Mouse (Mus musculus) MEL (cell line): ENCODE measurements around the gene Htr5b.

Experiments used
- CTCF ChIP-seq, 3 experiments: IDR thresholded peaks in 2 of 3; conservative IDR thresholded peaks in 1 of 3; 2 replicates each; pipeline ENCODE4 v1.5.1; 2011 to 2012; ENCODE audit warnings: low read length in 3 of 3, low read depth in 2 of 3, mild to moderate bottlenecking in 2 of 3, improper control_type of control experiment in 1 of 3, inconsistent platforms in 1 of 3, mixed read lengths in 1 of 3, moderate library complexity in 1 of 3; ENCODE audit not compliant: control insufficient read depth in 1 of 3, insufficient read depth in 1 of 3, poor library complexity in 1 of 3, severe bottlenecking in 1 of 3
- MAZ ChIP-seq: IDR thresholded peaks from 2 replicates; pipeline ENCODE4 v1.6.1; 2012; ENCODE audit warnings: low read depth, mild to moderate bottlenecking, inconsistent platforms, low read length, improper control_type of control experiment
- MXI1 ChIP-seq: IDR thresholded peaks from 2 replicates; pipeline ENCODE4 v1.6.1; 2011; ENCODE audit warnings: mild to moderate bottlenecking, low read depth, low read length, improper control_type of control experiment
- MYC ChIP-seq: IDR thresholded peaks from 2 replicates; pipeline ENCODE4 v1.6.1; 2011; ENCODE audit warnings: low read depth, mild to moderate bottlenecking, low read length, improper control_type of control experiment, moderate library complexity
- NRF1 ChIP-seq: IDR thresholded peaks from 2 replicates; pipeline ENCODE4 v1.6.1; 2014; ENCODE audit warnings: low read depth, mild to moderate bottlenecking, inconsistent platforms, low read length, improper control_type of control experiment, moderate library complexity; ENCODE audit not compliant: poor library complexity, insufficient read depth, severe bottlenecking
- POLR2A ChIP-seq, 2 experiments: IDR thresholded peaks; 2 replicates each; pipeline ENCODE4 v1.6.1; 2011 to 2012; ENCODE audit warnings: low read length in 2 of 2, mild to moderate bottlenecking in 2 of 2, control low read depth in 1 of 2, improper control_type of control experiment in 1 of 2, low read depth in 1 of 2, moderate library complexity in 1 of 2; ENCODE audit not compliant: control insufficient read depth in 1 of 2, insufficient read depth in 1 of 2, poor library complexity in 1 of 2
- POLR2AphosphoS2 ChIP-seq: IDR thresholded peaks from 2 replicates; pipeline ENCODE4 v1.6.1; 2011; ENCODE audit warnings: low read length, improper control_type of control experiment
- POLR2AphosphoS5 ChIP-seq: IDR thresholded peaks from 2 replicates; pipeline ENCODE4 v1.6.1; 2012; ENCODE audit warnings: low read depth, borderline replicate concordance, mild to moderate bottlenecking, inconsistent platforms, low read length, moderate library complexity, mixed read lengths

DNA sequence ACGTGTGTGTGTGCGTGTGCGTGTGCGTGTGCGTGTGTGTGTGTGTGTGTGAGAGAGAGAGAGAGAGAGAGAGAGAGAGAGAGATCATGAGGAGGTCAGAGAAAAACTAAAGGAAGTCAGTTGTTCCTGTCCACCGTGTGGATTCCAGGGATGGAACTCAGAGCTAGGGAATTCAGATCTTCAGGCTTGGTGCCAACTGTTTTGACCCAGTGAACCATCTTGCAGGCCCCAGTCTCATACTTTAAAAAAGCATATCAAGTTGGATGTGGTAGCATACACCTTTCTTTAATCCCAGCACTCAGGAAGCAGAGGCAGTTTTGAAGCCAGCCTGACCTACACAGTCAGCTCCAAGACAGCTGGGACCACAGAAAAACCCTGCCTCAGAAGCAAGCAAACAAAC lies 1.0 kb upstream of the Htr5b start:
- TF ChIP-seq CTCF (IDR thresholded peaks at IDR 0.05 in 2 of 3, conservative IDR thresholded peaks at IDR 0.05 in 1 of 3; ENCODE audit: control insufficient read depth in 1 of 3, insufficient read depth in 1 of 3, low read depth in 2 of 3, low read length in 3 of 3, poor library complexity in 1 of 3, severe bottlenecking in 1 of 3) (no peak), POLR2AphosphoS5 (no peak), POLR2A (IDR thresholded peaks at IDR 0.05; ENCODE audit: control insufficient read depth in 1 of 2, insufficient read depth in 1 of 2, low read depth in 1 of 2, low read length in 2 of 2, poor library complexity in 1 of 2) (no peak), NRF1 (no peak), MAZ (no peak), MXI1 (no peak), POLR2AphosphoS2 (no peak), MYC (no peak)
